Mouse (Mus musculus): ENCODE results near the gene Prkg2. TPM values are rescaled to one million over a fixed set of nuclear protein-coding genes. Genes with fewer than 3 reads are reported as not detected.

The Prkg2 gene
- polyA plus RNA-seq, 1 experiment from 2014 or later: 41.1 TPM

GRCm38 (mm10) chr5:98939631-98940208 lies 97.4 kb downstream of the Prkg2 start:
- no peaks in the 10 kb centered on the region for H3K36me3 ChIP-seq
- H3K4me1 ChIP-seq (replicated peaks): 0 out of 2 replicates have a peak, but pooled peaks cover 5% of the 10 kb centered on the region
- H3K4me3 ChIP-seq (replicated peaks): no peak overlapping the region
- 70% methylated on average over 6 of the region's 6 CpGs for WGBS
- no peak overlapping the region for H3K27ac ChIP-seq
- H3K9ac ChIP-seq: no peak overlapping the region
- H3K4me2 ChIP-seq (replicated peaks): no peak overlapping the region
- no peak for ATAC-seq
- H3K9me3 ChIP-seq: no peaks in the 10 kb centered on the region
- H3K27me3 ChIP-seq (replicated peaks): no peaks in the 10 kb centered on the region

- Histone ChIP-seq H3K27ac (no peak overlapping the region), H3K4me1 (replicated peaks) (0 out of 2 replicates have a peak, but pooled peaks cover 5% of the 10 kb centered on the region), H3K9ac (no peak overlapping the region), H3K9me3 (no peaks in the 10 kb centered on the region), H3K36me3 (no peaks in the 10 kb centered on the region), H3K27me3 (replicated peaks) (no peaks in the 10 kb centered on the region), H3K4me3 (replicated peaks) (no peak overlapping the region), H3K4me2 (replicated peaks) (no peak overlapping the region)
- no peak for ATAC-seq
- 84% methylated on average over 9 of the region's 9 CpGs for WGBS
Measured at GRCm38 (mm10) chr5:98939116-98939515, 98.0 kb downstream of the Prkg2 start.

GRCm38 (mm10) chr5:98937879-98938278 lies 99.3 kb downstream of the Prkg2 start:
- 0 out of 2 replicates have a peak, but pooled peaks cover 5% of the 10 kb centered on the region for H3K4me1 ChIP-seq (replicated peaks)
- WGBS: 36% methylated on average over 4 of the region's 4 CpGs
- no peak overlapping the region for H3K4me2 ChIP-seq (replicated peaks)
- no peak overlapping the region for H3K27ac ChIP-seq
- H3K9me3 ChIP-seq: no peaks in the 10 kb centered on the region
- H3K27me3 ChIP-seq (replicated peaks): no peaks in the 10 kb centered on the region
- no peaks in the 10 kb centered on the region for H3K36me3 ChIP-seq
- ATAC-seq: no peak
- H3K4me3 ChIP-seq (replicated peaks): no peak overlapping the region
- H3K9ac ChIP-seq: no peak overlapping the region

DNA sequence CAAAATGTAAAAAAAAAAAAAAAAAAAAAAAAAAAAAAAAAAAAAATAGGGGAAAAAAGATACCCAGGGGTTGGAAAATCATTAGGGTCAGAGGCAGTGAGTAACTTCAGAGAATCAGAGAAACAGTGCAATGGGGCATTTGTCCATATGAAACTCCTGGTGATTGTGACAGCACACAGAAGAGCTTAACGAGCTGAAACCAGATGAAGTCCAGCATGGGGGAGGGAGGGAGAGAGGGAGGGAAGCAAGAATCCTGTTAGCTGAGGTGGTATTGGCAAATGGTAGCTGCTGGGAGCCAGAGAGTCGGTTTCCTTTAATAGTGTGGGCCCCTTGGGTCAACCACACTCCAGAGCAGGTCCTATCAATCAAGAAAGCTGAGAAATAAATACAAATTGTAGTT lies 100.5 kb downstream of the Prkg2 start:
- 0 out of 2 replicates have a peak, but pooled peaks cover 5% of the 10 kb centered on the region for H3K4me1 ChIP-seq (replicated peaks)
- ATAC-seq: no peak
- H3K36me3 ChIP-seq: no peaks in the 10 kb centered on the region
- WGBS: 43% methylated on average over 2 of the region's 2 CpGs
- no peak overlapping the region for H3K4me2 ChIP-seq (replicated peaks)
- no peak overlapping the region for H3K27ac ChIP-seq
- H3K9me3 ChIP-seq: no peaks in the 10 kb centered on the region
- H3K27me3 ChIP-seq (replicated peaks): no peaks in the 10 kb centered on the region
- H3K9ac ChIP-seq: no peak overlapping the region
- H3K4me3 ChIP-seq (replicated peaks): no peak overlapping the region

DNA sequence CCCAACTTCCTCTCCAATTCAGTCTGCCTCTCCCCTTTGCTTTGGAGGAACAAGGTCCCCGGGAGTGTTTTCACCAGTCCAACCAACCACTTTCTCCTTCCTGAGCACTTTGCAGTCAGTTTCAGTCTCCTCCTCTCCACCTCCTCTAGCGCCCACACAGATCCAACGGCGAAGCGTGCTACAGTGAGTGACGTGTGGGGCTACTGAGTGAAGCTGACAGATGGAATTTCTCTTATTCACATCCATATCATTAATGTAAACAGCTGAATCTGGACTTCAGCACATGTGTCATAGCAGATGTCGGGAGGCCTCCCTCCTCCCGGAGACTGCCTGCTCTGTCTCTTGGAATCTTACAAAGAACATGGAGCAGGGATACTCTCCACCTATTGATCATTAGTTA lies 101.2 kb downstream of the Prkg2 start:
- Histone ChIP-seq H3K27ac (no peak overlapping the region), H3K9me3 (no peaks in the 10 kb centered on the region), H3K36me3 (no peaks in the 10 kb centered on the region), H3K4me1 (replicated peaks) (0 out of 2 replicates have a peak, but pooled peaks cover 5% of the 10 kb centered on the region), H3K27me3 (replicated peaks) (no peaks in the 10 kb centered on the region), H3K9ac (no peak overlapping the region), H3K4me3 (replicated peaks) (no peak overlapping the region), H3K4me2 (replicated peaks) (peak overlapping the region; percentile 26)
- ATAC-seq: peak; percentile 75
- 23% methylated on average over 8 of the region's 8 CpGs for WGBS

DNA sequence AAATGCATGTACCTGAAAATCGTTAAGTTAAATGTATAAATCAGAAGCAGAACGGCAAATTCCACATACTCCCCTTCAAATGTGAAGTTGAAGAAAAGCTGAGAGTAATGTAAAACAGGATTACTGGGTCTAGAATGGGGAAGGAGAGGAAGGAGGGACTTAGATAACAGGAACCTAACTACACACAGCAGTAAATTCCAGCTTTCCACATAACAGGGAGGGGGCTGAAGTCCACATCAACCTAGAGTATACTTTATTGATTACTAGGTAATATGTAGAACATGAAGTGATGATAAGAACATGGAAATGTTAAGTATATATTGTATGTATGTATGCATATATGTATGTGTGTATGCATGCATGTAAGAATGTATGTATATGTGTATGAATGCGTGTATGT lies 114.2 kb downstream of the Prkg2 start:
- ATAC-seq: no peak

GRCm38 (mm10) chr5:98921608-98922007 lies 115.5 kb downstream of the Prkg2 start:
- Histone ChIP-seq H3K27me3 (replicated peaks) (no peaks in the 10 kb centered on the region), H3K4me1 (replicated peaks) (no peaks in the 10 kb centered on the region), H3K27ac (no peak overlapping the region), H3K4me3 (replicated peaks) (no peak overlapping the region), H3K9me3 (no peaks in the 10 kb centered on the region), H3K36me3 (no peaks in the 10 kb centered on the region), H3K9ac (no peak overlapping the region), H3K4me2 (replicated peaks) (no peak overlapping the region)
- WGBS: 83% methylated on average over 1 of the region's 1 CpGs
- no peak for ATAC-seq

More for the DNA sequence above, 114.2 kb downstream of the Prkg2 start:
- H3K27me3 ChIP-seq (replicated peaks): no peaks in the 10 kb centered on the region
- no peaks in the 10 kb centered on the region for H3K4me1 ChIP-seq (replicated peaks)
- H3K9ac ChIP-seq: no peak overlapping the region
- no peaks in the 10 kb centered on the region for H3K9me3 ChIP-seq
- H3K36me3 ChIP-seq: no peaks in the 10 kb centered on the region
- H3K27ac ChIP-seq: no peak overlapping the region
- H3K4me2 ChIP-seq (replicated peaks): no peak overlapping the region
- H3K4me3 ChIP-seq (replicated peaks): no peak overlapping the region
- 82% methylated on average over 3 of the region's 3 CpGs for WGBS

DNA sequence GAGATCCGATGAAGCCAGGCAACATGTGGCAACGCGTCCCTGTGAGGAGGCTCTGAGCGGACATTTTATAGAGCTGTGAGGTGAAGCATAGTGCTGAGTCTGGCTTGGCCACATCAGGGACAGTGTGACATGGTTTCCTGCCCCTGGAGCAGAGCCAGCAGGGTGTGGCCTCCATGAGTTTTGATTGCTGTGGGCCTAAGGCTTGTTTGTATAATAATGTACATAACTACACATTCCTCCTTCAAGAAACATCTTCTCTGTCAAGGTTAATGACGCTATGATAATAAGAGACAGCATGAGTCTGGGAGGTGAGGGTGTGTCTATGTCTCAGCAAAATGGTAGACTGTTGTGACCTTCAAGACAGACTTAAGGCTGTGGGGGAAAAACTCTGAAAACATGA lies 118.4 kb downstream of the Prkg2 start:
- Histone ChIP-seq H3K9ac (no peak overlapping the region), H3K9me3 (no peaks in the 10 kb centered on the region), H3K4me3 (replicated peaks) (no peak overlapping the region), H3K4me1 (replicated peaks) (no peaks in the 10 kb centered on the region), H3K36me3 (no peaks in the 10 kb centered on the region), H3K27me3 (replicated peaks) (no peaks in the 10 kb centered on the region), H3K4me2 (replicated peaks) (no peak overlapping the region), H3K27ac (no peak overlapping the region)
- ATAC-seq: peak; percentile 58; the same call in 1 of the 2 replicates
- WGBS: 88% methylated on average over 5 of the region's 5 CpGs

GRCm38 (mm10) chr5:98902339-98902738 lies 134.8 kb downstream of the Prkg2 start:
- 62% methylated on average over 4 of the region's 4 CpGs for WGBS
- H3K27me3 ChIP-seq (replicated peaks): no peaks in the 10 kb centered on the region
- ATAC-seq: no peak

GRCm38 (mm10) chr5:98900926-98901325 lies 136.2 kb downstream of the Prkg2 start:
- Histone ChIP-seq H3K9me3 (no peaks in the 10 kb centered on the region), H3K4me1 (replicated peaks) (no peaks in the 10 kb centered on the region), H3K4me3 (replicated peaks) (no peak overlapping the region), H3K27ac (no peak overlapping the region), H3K9ac (no peak overlapping the region), H3K4me2 (replicated peaks) (no peak overlapping the region), H3K36me3 (no peaks in the 10 kb centered on the region), H3K27me3 (replicated peaks) (no peaks in the 10 kb centered on the region)
- 74% methylated on average over 5 of the region's 5 CpGs for WGBS
- no peak for ATAC-seq

More at GRCm38 (mm10) chr5:98902339-98902738, 134.8 kb downstream of the Prkg2 start:
- Histone ChIP-seq H3K4me3 (replicated peaks) (no peak overlapping the region), H3K9ac (no peak overlapping the region), H3K4me2 (replicated peaks) (no peak overlapping the region), H3K4me1 (replicated peaks) (no peaks in the 10 kb centered on the region), H3K36me3 (no peaks in the 10 kb centered on the region), H3K27ac (no peak overlapping the region), H3K9me3 (no peaks in the 10 kb centered on the region)

- no peak overlapping the region for H3K4me2 ChIP-seq (replicated peaks)
- no peaks in the 10 kb centered on the region for H3K4me1 ChIP-seq (replicated peaks)
- no peaks in the 10 kb centered on the region for H3K36me3 ChIP-seq
- no peak overlapping the region for H3K4me3 ChIP-seq (replicated peaks)
- no peaks in the 10 kb centered on the region for H3K27me3 ChIP-seq (replicated peaks)
- no peak overlapping the region for H3K9ac ChIP-seq
- no peaks in the 10 kb centered on the region for H3K9me3 ChIP-seq
- no peak overlapping the region for H3K27ac ChIP-seq
- no peak for ATAC-seq
Measured at GRCm38 (mm10) chr5:98897946-98898345, 139.2 kb downstream of the Prkg2 start.

DNA sequence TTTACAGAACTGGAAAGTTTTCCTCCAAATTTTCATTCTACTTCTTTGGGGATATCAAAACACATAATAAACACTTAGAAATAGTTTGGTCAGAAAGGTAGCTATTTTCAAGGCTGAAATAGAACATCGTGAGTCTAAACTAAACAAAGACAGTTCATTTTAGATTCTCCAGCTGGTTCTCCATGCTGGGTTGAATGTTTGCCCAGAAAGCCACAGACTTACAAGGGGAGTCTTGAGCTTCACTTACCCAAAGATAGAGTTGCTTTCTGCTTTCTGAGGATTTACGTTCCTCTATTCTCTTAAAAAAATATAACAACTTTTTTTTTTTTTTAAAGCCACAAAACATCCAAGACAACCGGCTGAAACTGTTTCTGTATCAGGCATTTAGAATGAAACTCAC lies 142.9 kb downstream of the Prkg2 start:
- no peak overlapping the region for H3K4me2 ChIP-seq (replicated peaks)
- no peaks in the 10 kb centered on the region for H3K9me3 ChIP-seq
- no peaks in the 10 kb centered on the region for H3K27me3 ChIP-seq (replicated peaks)
- no peak for ATAC-seq
- H3K36me3 ChIP-seq: no peaks in the 10 kb centered on the region
- no peak overlapping the region for H3K4me3 ChIP-seq (replicated peaks)
- H3K27ac ChIP-seq: no peak overlapping the region
- no peak overlapping the region for H3K9ac ChIP-seq
- H3K4me1 ChIP-seq (replicated peaks): no peaks in the 10 kb centered on the region
- WGBS: 62% methylated on average over 3 of the region's 3 CpGs

GRCm38 (mm10) chr5:98890544-98891050 lies 146.6 kb downstream of the Prkg2 start:
- Histone ChIP-seq H3K4me2 (replicated peaks) (no peak overlapping the region), H3K4me3 (replicated peaks) (no peak overlapping the region), H3K4me1 (replicated peaks) (no peaks in the 10 kb centered on the region), H3K27ac (no peak overlapping the region), H3K9ac (no peak overlapping the region), H3K27me3 (replicated peaks) (no peaks in the 10 kb centered on the region), H3K9me3 (no peaks in the 10 kb centered on the region), H3K36me3 (no peaks in the 10 kb centered on the region)
- 64% methylated on average over 2 of the region's 2 CpGs for WGBS
- no peak for ATAC-seq
